Mouse (Mus musculus): ENCODE measurements around the gene Lypd6b.

The Lypd6b gene

GRCm38 (mm10) chr2:49771172-49771571 is 16.3 kb upstream of the Lypd6b start:
- DNase-seq (ENCODE audit: low read depth) = no peak

- DNase-seq (ENCODE audit: low read depth) = no peak
Observed at GRCm38 (mm10) chr2:49773194-49773931, 14.1 kb upstream of the Lypd6b start.

GRCm38 (mm10) chr2:49774180-49774579 is 13.3 kb upstream of the Lypd6b start:
- no peak for DNase-seq (ENCODE audit: low read depth)

GRCm38 (mm10) chr2:49775187-49775586 is 12.3 kb upstream of the Lypd6b start:
- DNase-seq (ENCODE audit: low read depth) = no peak

GRCm38 (mm10) chr2:49775735-49776134 is 11.8 kb upstream of the Lypd6b start:
- DNase-seq (ENCODE audit: low read depth) = no peak

GRCm38 (mm10) chr2:49776407-49776806 is 11.1 kb upstream of the Lypd6b start:
- no peak for DNase-seq (ENCODE audit: low read depth)

GRCm38 (mm10) chr2:49788051-49788418 is 547 bp downstream of the Lypd6b start:
- DNase-seq (ENCODE audit: low read depth) = no peak

GRCm38 (mm10) chr2:49788643-49789042 is 1.2 kb downstream of the Lypd6b start:
- no peak for DNase-seq (ENCODE audit: low read depth)

GRCm38 (mm10) chr2:49789078-49789477 is 1.6 kb downstream of the Lypd6b start:
- DNase-seq (ENCODE audit: low read depth) = no peak

GRCm38 (mm10) chr2:49789504-49789903 is 2.0 kb downstream of the Lypd6b start:
- DNase-seq (ENCODE audit: low read depth) = no peak

- DNase-seq (ENCODE audit: low read depth) = no peak
Observed at GRCm38 (mm10) chr2:49797444-49798143, 10.1 kb downstream of the Lypd6b start.

- no peak for DNase-seq (ENCODE audit: low read depth)
Observed at GRCm38 (mm10) chr2:49804448-49804847, 17.0 kb downstream of the Lypd6b start.

- no peak for DNase-seq (ENCODE audit: low read depth)
Observed at GRCm38 (mm10) chr2:49805736-49806371, 18.4 kb downstream of the Lypd6b start.

- no peak for DNase-seq (ENCODE audit: low read depth)
Observed at GRCm38 (mm10) chr2:49809496-49809895, 22.0 kb downstream of the Lypd6b start.

GRCm38 (mm10) chr2:49811420-49811819 is 23.9 kb downstream of the Lypd6b start:
- DNase-seq (ENCODE audit: low read depth) = no peak

- no peak for DNase-seq (ENCODE audit: low read depth)
Observed at GRCm38 (mm10) chr2:49811871-49812363, 24.4 kb downstream of the Lypd6b start.

GRCm38 (mm10) chr2:49813151-49813550 is 25.7 kb downstream of the Lypd6b start:
- no peak for DNase-seq (ENCODE audit: low read depth)

GRCm38 (mm10) chr2:49814011-49814410 is 26.5 kb downstream of the Lypd6b start:
- DNase-seq (ENCODE audit: low read depth) = no peak

- DNase-seq (ENCODE audit: low read depth) = no peak
Observed at GRCm38 (mm10) chr2:49815696-49816320, 28.3 kb downstream of the Lypd6b start.

GRCm38 (mm10) chr2:49816549-49816948 is 29.1 kb downstream of the Lypd6b start:
- no peak for DNase-seq (ENCODE audit: low read depth)

GRCm38 (mm10) chr2:49817151-49817550 is 29.7 kb downstream of the Lypd6b start:
- no peak for DNase-seq (ENCODE audit: low read depth)

- no peak for DNase-seq (ENCODE audit: low read depth)
Observed at GRCm38 (mm10) chr2:49818126-49818525, 30.6 kb downstream of the Lypd6b start.
